Mouse (Mus musculus) hindbrain, embryonic 15.5 days (tissue): ENCODE data around the gene Scgb2b27. TPM values are rescaled to one million over a fixed set of nuclear protein-coding genes. Genes with fewer than 3 reads are reported as not detected.
"Not testable (repeated sequence)": the region's sequence is repeated elsewhere in the genome, so short reads cannot be mapped to it uniquely, and the experiment has no call there.

Experiments
- ATAC-seq: fragments of 200-750 bp; cut with Nextera tagmentation; 2 replicates; pipeline ENCODE4 v1.8.0; 2017; ENCODE audit warnings: low read depth, moderate number of reproducible peaks, moderate TSS enrichment; ENCODE audit not compliant: low FRiP score
- H3K27ac ChIP-seq: fragments of 300-500 bp; sonication (generic); replicated peaks from 2 replicates; pipeline ENCODE4 v1.5.1; 2015; ENCODE audit warnings: mild to moderate bottlenecking, inconsistent platforms
- H3K27me3 ChIP-seq: fragments of 300-500 bp; sonication (generic); 2 replicates; pipeline ENCODE4 v1.6.1; 2015; ENCODE audit warnings: control low read depth, inconsistent platforms
- H3K36me3 ChIP-seq: fragments of 300-500 bp; sonication (generic); 2 replicates; pipeline ENCODE4 v1.6.1; 2015; ENCODE audit warnings: control low read depth, inconsistent platforms
- H3K4me1 ChIP-seq: fragments of 300-500 bp; sonication (generic); replicated peaks from 2 replicates; pipeline ENCODE4 v1.6.1; 2015; ENCODE audit warnings: control low read depth, inconsistent platforms
- H3K4me2 ChIP-seq: fragments of 300-500 bp; sonication (generic); 2 replicates; pipeline ENCODE4 v1.6.1; 2015; ENCODE audit warnings: moderate library complexity, mild to moderate bottlenecking, inconsistent platforms
- H3K4me3 ChIP-seq: fragments of 300-500 bp; sonication (generic); 2 replicates; pipeline ENCODE4 v1.5.1; 2015; ENCODE audit warnings: mild to moderate bottlenecking, inconsistent platforms
- H3K9ac ChIP-seq: fragments of 300-500 bp; sonication (generic); 2 replicates; pipeline ENCODE4 v1.6.1; 2015; ENCODE audit warnings: inconsistent platforms
- H3K9me3 ChIP-seq: fragments of 300-500 bp; sonication (generic); 2 replicates; pipeline ENCODE4 v1.6.1; 2016; ENCODE audit warnings: control low read depth, inconsistent platforms
- WGBS: fragments of 180-500 bp; shearing (Covaris S2); methylation state at CpG from one replicate; pipeline ENCODE4 v1.1.7; 2015; 5-methylcytosine and 5-hydroxymethylcytosine counted together
- polyA plus RNA-seq: library from polyadenylated mRNA; unstranded; fragments of >200 nt; fragmentation: Nextera tagmentation; extraction: Ambion mirVana; gene quantifications from 2 replicates; pipeline ENCODE4 v1.2.1, GENCODE M21; 2015

Gene Scgb2b27
- not detected in 2 replicates for polyA plus RNA-seq

GRCm38 (mm10) chr7:34013842-34014241 is at the start of gene Scgb2b27:
Scgb2b27 (minus strand) TSS chr7:34013942.
- no peak within 1 kb of the TSS for H3K4me3 ChIP-seq
- H3K4me1 ChIP-seq = no peaks in the 10 kb centered on the region
- no peaks in the 10 kb centered on the region for H3K36me3 ChIP-seq
- ATAC-seq = no peak
- H3K27ac ChIP-seq = no peak within 1 kb of the TSS
- no peak within 1 kb of the TSS for H3K4me2 ChIP-seq
- H3K27me3 ChIP-seq = no peaks in the 10 kb centered on the region
- H3K9ac ChIP-seq = no peak within 1 kb of the TSS
- WGBS = 75% methylated on average over 4 of the region's 4 CpGs
- H3K9me3 ChIP-seq = peaks cover 7% of the 10 kb centered on the region; the same call in 1 of the 2 replicates

DNA sequence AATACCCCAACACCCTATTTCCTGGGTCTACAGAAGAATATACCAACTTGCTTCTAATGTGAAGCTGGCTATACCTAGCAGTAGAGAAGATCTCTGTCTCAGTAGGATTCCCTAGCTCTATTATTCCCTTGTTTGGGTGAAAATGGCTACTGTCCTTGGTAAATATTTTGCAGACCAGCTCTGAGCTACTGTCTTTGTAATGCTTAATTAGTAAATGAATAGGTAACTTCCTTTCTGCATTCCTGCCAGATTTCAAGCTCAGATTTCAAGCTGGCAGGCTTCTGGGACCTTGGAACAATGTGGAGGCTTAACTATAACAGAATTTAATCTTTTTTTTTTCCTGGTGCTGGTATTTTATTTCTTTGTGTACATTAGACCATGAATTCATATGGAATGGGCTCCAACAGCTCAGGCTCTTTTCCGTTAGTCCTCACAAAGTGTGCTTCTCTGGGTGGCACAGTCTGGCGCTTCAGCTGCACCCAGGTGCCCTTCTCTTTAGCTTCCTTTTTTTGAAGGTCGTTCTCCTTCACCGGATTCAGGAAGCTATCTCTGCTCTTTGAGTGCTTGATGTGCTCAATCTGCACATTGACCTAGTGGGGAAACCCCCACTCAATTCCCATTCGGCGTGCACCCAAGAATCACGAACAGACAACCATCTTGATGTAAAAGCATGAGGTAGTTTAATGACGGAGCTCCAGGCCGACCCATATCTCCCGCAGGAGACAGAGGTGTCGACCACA is 22.5 kb upstream of the Scgb2b27 start:
- H3K9me3 ChIP-seq, H3K4me3 ChIP-seq, H3K27ac ChIP-seq, ATAC-seq, H3K4me1 ChIP-seq, H3K9ac ChIP-seq, H3K36me3 ChIP-seq, H3K27me3 ChIP-seq, H3K4me2 ChIP-seq: not testable (repeated sequence)
- WGBS = 90% methylated on average over 11 of the region's 11 CpGs

- 86% methylated on average over 3 of the region's 4 CpGs for WGBS
- not testable (repeated sequence) for H3K27me3 ChIP-seq, H3K9ac ChIP-seq, ATAC-seq, H3K4me3 ChIP-seq, H3K4me2 ChIP-seq, H3K9me3 ChIP-seq, H3K4me1 ChIP-seq, H3K36me3 ChIP-seq, H3K27ac ChIP-seq
These were observed 20.8 kb upstream of the Scgb2b27 start for GRCm38 (mm10) chr7:34034579-34034978.

DNA sequence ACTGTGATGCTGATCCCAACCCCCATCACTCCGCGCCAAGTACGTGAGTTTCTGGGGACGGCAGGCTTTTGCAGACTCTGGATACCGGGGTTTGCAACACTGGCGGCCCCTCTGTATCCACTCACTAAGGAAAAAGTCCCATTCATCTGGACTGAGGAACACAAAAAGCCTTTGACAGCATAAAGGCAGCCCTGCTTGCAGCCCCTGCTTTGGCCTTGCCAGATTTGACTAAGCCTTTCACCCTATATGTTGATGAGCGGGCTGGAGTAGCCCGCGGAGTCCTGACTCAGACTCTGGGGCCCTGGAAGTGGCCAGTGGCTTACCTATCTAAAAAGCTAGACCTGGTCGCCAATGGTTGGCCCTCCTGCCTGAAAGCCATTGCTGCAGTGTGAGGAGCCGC is 16.3 kb upstream of the Scgb2b27 start:
- H3K9ac ChIP-seq = no peak overlapping the region
- no peaks in the 10 kb centered on the region for H3K36me3 ChIP-seq
- no peak for ATAC-seq
- H3K4me1 ChIP-seq = no peaks in the 10 kb centered on the region
- H3K27ac ChIP-seq = no peak overlapping the region
- H3K4me3 ChIP-seq = no peak overlapping the region
- H3K27me3 ChIP-seq = no peaks in the 10 kb centered on the region
- peaks cover 15% of the 10 kb centered on the region; the same call in 1 of the 2 replicates for H3K9me3 ChIP-seq
- no peak overlapping the region for H3K4me2 ChIP-seq
- 98% methylated on average over 11 of the region's 11 CpGs for WGBS

DNA sequence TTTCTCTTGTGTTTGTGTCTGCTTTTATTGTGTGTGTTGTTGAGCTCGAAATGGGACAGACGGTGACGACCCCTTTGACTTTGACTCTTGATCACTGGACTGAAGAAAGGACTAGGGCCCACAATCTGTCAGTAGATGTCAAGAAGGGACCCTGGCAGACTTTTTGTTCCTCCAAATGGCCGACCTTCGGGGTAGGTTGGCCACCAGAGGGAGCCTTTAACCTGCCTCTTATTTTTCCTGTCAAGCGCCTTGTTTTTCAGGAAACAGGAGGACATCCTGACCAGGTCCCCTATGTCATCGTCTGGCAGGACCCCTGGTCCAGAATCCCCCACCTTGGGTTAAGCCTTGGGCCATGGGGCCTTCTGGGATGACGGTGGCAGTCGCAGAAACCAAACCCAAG is 13.5 kb upstream of the Scgb2b27 start:
- not testable (repeated sequence) for H3K4me2 ChIP-seq, ATAC-seq, H3K27ac ChIP-seq, H3K9ac ChIP-seq, H3K36me3 ChIP-seq, H3K4me1 ChIP-seq, H3K27me3 ChIP-seq, H3K4me3 ChIP-seq
- H3K9me3 ChIP-seq = peaks cover 19% of the 10 kb centered on the region; the same call in 1 of the 2 replicates
- 90% methylated on average over 9 of the region's 9 CpGs for WGBS

DNA sequence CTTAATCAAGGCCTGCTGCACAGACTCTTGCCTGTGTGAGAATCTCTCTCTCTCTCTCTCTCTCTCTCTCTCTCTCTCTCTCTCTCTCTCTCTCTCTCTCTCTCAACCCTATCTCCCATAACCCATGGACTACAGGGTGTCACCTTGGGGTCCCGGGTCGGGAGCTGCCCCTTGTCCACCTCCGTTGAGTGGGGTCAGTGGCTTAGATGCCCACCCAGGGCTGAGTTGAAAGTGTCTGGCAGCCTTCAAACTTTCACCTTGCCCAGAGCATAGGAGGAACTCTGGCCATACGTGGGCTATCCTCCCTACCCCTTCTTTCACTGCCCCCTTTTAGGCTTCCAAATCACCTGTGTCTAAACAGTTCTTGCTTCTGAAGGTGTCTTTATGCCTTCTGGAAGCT is 11.9 kb upstream of the Scgb2b27 start:
- H3K27ac ChIP-seq = no peak overlapping the region
- WGBS = 87% methylated on average over 4 of the region's 4 CpGs
- no peak overlapping the region for H3K4me3 ChIP-seq
- no peak overlapping the region for H3K9ac ChIP-seq
- no peaks in the 10 kb centered on the region for H3K36me3 ChIP-seq
- no peak for ATAC-seq
- H3K4me1 ChIP-seq = no peaks in the 10 kb centered on the region
- H3K4me2 ChIP-seq = no peak overlapping the region
- H3K9me3 ChIP-seq = peaks cover 15% of the 10 kb centered on the region; the same call in 1 of the 2 replicates
- H3K27me3 ChIP-seq = no peaks in the 10 kb centered on the region

- ATAC-seq, H3K27ac ChIP-seq, H3K9me3 ChIP-seq, H3K36me3 ChIP-seq, H3K4me1 ChIP-seq, H3K4me3 ChIP-seq, H3K4me2 ChIP-seq, H3K9ac ChIP-seq, H3K27me3 ChIP-seq: not testable (repeated sequence)
- 92% methylated on average over 1 of the region's 1 CpGs for WGBS
These were observed 7.4 kb upstream of the Scgb2b27 start, which contains the start of gene Scgb1b27 for GRCm38 (mm10) chr7:34021183-34021582. Scgb1b27 (plus strand) TSS chr7:34021483.

DNA sequence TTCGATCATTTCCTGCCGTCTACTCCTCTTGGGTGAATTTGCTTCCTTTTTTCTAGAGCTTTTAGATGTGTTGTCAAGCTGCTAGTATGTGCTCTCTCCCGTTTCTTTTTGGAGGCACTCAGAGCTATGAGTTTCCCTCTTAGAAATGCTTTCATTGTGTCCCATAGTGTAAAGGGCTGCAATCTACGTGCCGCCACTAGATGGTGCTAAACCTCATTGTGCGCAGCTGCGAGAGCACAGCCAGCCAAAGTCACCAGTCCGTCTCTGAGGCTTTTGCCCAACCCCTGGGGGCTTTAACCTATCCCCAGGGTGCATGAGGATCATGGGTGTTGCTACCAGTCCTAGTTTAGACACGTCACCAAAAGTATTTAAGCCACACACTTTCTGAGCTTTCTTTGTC is 31.5 kb downstream of the Scgb2b27 start:
- H3K9me3 ChIP-seq, H3K9ac ChIP-seq, H3K4me2 ChIP-seq, H3K4me1 ChIP-seq, H3K27ac ChIP-seq, H3K4me3 ChIP-seq, ATAC-seq, H3K36me3 ChIP-seq, H3K27me3 ChIP-seq: not testable (repeated sequence)
- WGBS = 31% methylated on average over 8 of the region's 9 CpGs

Other genes starting within 250 kb of the Scgb2b27 start
- gene Scgb2b26, start 68.9 kb downstream of the Scgb2b27 start, polyA plus RNA-seq = not detected in 2 replicates
- not detected in 2 replicates for gene Scgb1b27, start 7.5 kb upstream of the Scgb2b27 start, polyA plus RNA-seq
- gene Scgb1b30, start 81.5 kb upstream of the Scgb2b27 start, polyA plus RNA-seq = not detected in 2 replicates
- 4.1 and 5.9 TPM in 2 replicates for gene Wtip, start 119.3 kb upstream of the Scgb2b27 start, polyA plus RNA-seq
- gene Uba2, start 155.7 kb upstream of the Scgb2b27 start, polyA plus RNA-seq = 156 and 162 TPM in 2 replicates
- gene Pdcd2l, start 182.7 kb upstream of the Scgb2b27 start, polyA plus RNA-seq = 71.8 and 82.6 TPM in 2 replicates
- gene Gpi1, start 216.4 kb upstream of the Scgb2b27 start, polyA plus RNA-seq = 300 and 313 TPM in 2 replicates
- gene Gm6096, start 237.1 kb upstream of the Scgb2b27 start, polyA plus RNA-seq = not detected in 2 replicates